In genomic region chrX:20703741-20704290, GRCm38 (mm10) we compare ENCODE assay signal across 8 mouse cellular contexts. TPM values are rescaled to one million over a fixed set of nuclear protein-coding genes. Genes with fewer than 3 reads are reported as not detected.
DNase-seq lines count a peak whose midpoint lies in the region; ATAC-seq lines count a peak whose summit lies in the region.

Usp11 (plus strand) TSS chrX:20703906.

- DNase-seq in gastrocnemius, postnatal 4 days (ENCODE audit: low spot score in 2 of 2): no peak
- no peak for DNase-seq in gastrocnemius, postnatal 14 days
- DNase-seq in adrenal gland, postnatal 4 days (ENCODE audit: low spot score in 2 of 2): peak in 1 of 2 experiments; percentile 6
- DNase-seq in forebrain, embryonic 10.5 days (ENCODE audit: extremely low spot score, low spot score): peak; percentile 69
- DNase-seq in hindbrain, embryonic 14.5 days (ENCODE audit: low spot score): peak; percentile 71
- peak; percentile 36 to 58 for DNase-seq in left cerebral cortex, postnatal 14 days (ENCODE audit: low spot score in 2 of 2)
- peak; percentile 93 for DNase-seq in midbrain, embryonic 11.5 days (ENCODE audit: low spot score, missing footprints)

- intact Hi-C loops in gastrocnemius, postnatal 14 days (cut with DNase I; ENCODE audit: low total_unique reads): no loop called here
- intact Hi-C loops in left cerebral cortex, postnatal 14 days (cut with DNase I): no loop called here

- no peaks in the 10 kb centered on the region for H3K27me3 ChIP-seq in forebrain, embryonic 10.5 days (ENCODE audit: poor library complexity, severe bottlenecking)
- no peaks in the 10 kb centered on the region for H3K27me3 ChIP-seq in hindbrain, embryonic 14.5 days (ENCODE audit: control insufficient read depth, insufficient read depth, low read length)
- H3K27me3 ChIP-seq in midbrain, embryonic 11.5 days (ENCODE audit: control insufficient read depth, insufficient read depth, low read length): no peaks in the 10 kb centered on the region
- no peaks in the 10 kb centered on the region for H3K27me3 ChIP-seq in stomach, embryonic 15.5 days (replicated peaks)

- H3K9me3 ChIP-seq in forebrain, embryonic 10.5 days: no peaks in the 10 kb centered on the region
- no peaks in the 10 kb centered on the region for H3K9me3 ChIP-seq in hindbrain, embryonic 14.5 days (ENCODE audit: control insufficient read depth, low read length)
- no peaks in the 10 kb centered on the region for H3K9me3 ChIP-seq in midbrain, embryonic 11.5 days (ENCODE audit: control insufficient read depth, low read length)
- no peaks in the 10 kb centered on the region for H3K9me3 ChIP-seq in stomach, embryonic 15.5 days

- peaks cover 15% of the 10 kb centered on the region for H3K36me3 ChIP-seq in forebrain, embryonic 10.5 days (replicated peaks)
- H3K36me3 ChIP-seq in hindbrain, embryonic 14.5 days (replicated peaks; ENCODE audit: control insufficient read depth, insufficient read depth): peaks cover 7% of the 10 kb centered on the region
- no peaks in the 10 kb centered on the region; the same call in 1 of the 2 replicates for H3K36me3 ChIP-seq in midbrain, embryonic 11.5 days (ENCODE audit: control insufficient read depth, insufficient read depth, low read length)
- H3K36me3 ChIP-seq in stomach, embryonic 15.5 days: no peaks in the 10 kb centered on the region

- peak within 1 kb of the TSS; percentile 87 for H3K27ac ChIP-seq in forebrain, embryonic 10.5 days
- peak within 1 kb of the TSS; percentile 89 for H3K27ac ChIP-seq in hindbrain, embryonic 14.5 days
- H3K27ac ChIP-seq in midbrain, embryonic 11.5 days (ENCODE audit: low read depth, low read length): peak within 1 kb of the TSS; percentile 86
- peak within 1 kb of the TSS; percentile 93 for H3K27ac ChIP-seq in stomach, embryonic 15.5 days

- peak within 1 kb of the TSS; percentile 55 for H3K4me2 ChIP-seq in hindbrain, embryonic 14.5 days (replicated peaks)
- peak within 1 kb of the TSS; percentile 42 for H3K4me2 ChIP-seq in midbrain, embryonic 11.5 days
- peak within 1 kb of the TSS; percentile 48 for H3K4me2 ChIP-seq in stomach, embryonic 15.5 days

- 17% methylated on average over 32 of the region's 32 CpGs for WGBS in forebrain, embryonic 10.5 days
- WGBS in hindbrain, embryonic 14.5 days: 20% methylated on average over 32 of the region's 32 CpGs
- 16% methylated on average over 32 of the region's 32 CpGs for WGBS in midbrain, embryonic 11.5 days
- 14% methylated on average over 32 of the region's 32 CpGs for WGBS in stomach, embryonic 15.5 days

- peak within 1 kb of the TSS; percentile 63 for H3K4me3 ChIP-seq in forebrain, embryonic 10.5 days
- peak within 1 kb of the TSS; percentile 61 for H3K4me3 ChIP-seq in hindbrain, embryonic 14.5 days (replicated peaks; ENCODE audit: low read length)
- H3K4me3 ChIP-seq in midbrain, embryonic 11.5 days (ENCODE audit: low read depth, low read length): peak within 1 kb of the TSS; percentile 60
- H3K4me3 ChIP-seq in stomach, embryonic 15.5 days (replicated peaks): peak within 1 kb of the TSS; percentile 54

- H3K9ac ChIP-seq in hindbrain, embryonic 14.5 days: peak within 1 kb of the TSS; percentile 74
- peak within 1 kb of the TSS; percentile 73 for H3K9ac ChIP-seq in midbrain, embryonic 11.5 days (ENCODE audit: low read length)
- H3K9ac ChIP-seq in stomach, embryonic 15.5 days: peak within 1 kb of the TSS; percentile 22; the same call in 1 of the 2 replicates

- no peaks in the 10 kb centered on the region for H3K4me1 ChIP-seq in forebrain, embryonic 10.5 days
- H3K4me1 ChIP-seq in hindbrain, embryonic 14.5 days (replicated peaks; ENCODE audit: control insufficient read depth, insufficient read depth, low read length): no peaks in the 10 kb centered on the region
- H3K4me1 ChIP-seq in midbrain, embryonic 11.5 days (ENCODE audit: control insufficient read depth, insufficient read depth, low read length): no peaks in the 10 kb centered on the region
- no peaks in the 10 kb centered on the region for H3K4me1 ChIP-seq in stomach, embryonic 15.5 days

- peak; percentile 84 for ATAC-seq in hindbrain, embryonic 14.5 days (ENCODE audit: low FRiP score)
- peak; percentile 77 for ATAC-seq in midbrain, embryonic 11.5 days (ENCODE audit: low FRiP score)
- ATAC-seq in stomach, embryonic 15.5 days (ENCODE audit: insufficient read depth, low FRiP score, low read depth): peak; percentile 12; the same call in 1 of the 2 replicates

RNA-seq across cellular contexts. Expression of gene Usp11, which starts in this region (rescaled TPM):
- 10 to 100 TPM; 19.6 to 23.3 TPM for total RNA-seq in gastrocnemius, postnatal 4 days (2021)
- 1 to 10 TPM; 3.1 to 3.4 TPM for total RNA-seq in gastrocnemius, postnatal 14 days (2021)
- total RNA-seq in adrenal gland, postnatal 4 days (2021): 10 to 100 TPM; 49.7 to 53.2 TPM
- polyA plus RNA-seq in forebrain, embryonic 10.5 days (2016; fragmentation: Nextera tagmentation; extraction: Ambion mirVana): 51.7 and 54.1 TPM in 2 replicates
- polyA plus RNA-seq in hindbrain, embryonic 14.5 days (2014; fragmentation: Nextera tagmentation; extraction: Ambion mirVana): 81.4 and 91.6 TPM in 2 replicates
- 10 to 100 TPM; 90.5 to 91.9 TPM for total RNA-seq in left cerebral cortex, postnatal 14 days (2021)
- 78.4 and 80.5 TPM in 2 replicates for polyA plus RNA-seq in midbrain, embryonic 11.5 days (2014; fragmentation: Nextera tagmentation; extraction: Ambion mirVana)
- polyA plus RNA-seq in stomach, embryonic 15.5 days (2015; fragmentation: Nextera tagmentation; extraction: Ambion mirVana): 27.6 and 29.4 TPM in 2 replicates

Comparison
In these comparisons a context has a peak if more than half of its experiments do, and no peak if none do; other contexts are left out.
1. RNA of gene Usp11 (total RNA-seq): 90.5 to 91.9 TPM in left cerebral cortex, postnatal 14 days, 49.7 to 53.2 TPM in adrenal gland, postnatal 4 days and 19.6 to 23.3 TPM in gastrocnemius, postnatal 4 days; 3.1 to 3.4 TPM in gastrocnemius, postnatal 14 days; every median in the first group is over 4 times any median in the second.
2. DNase-seq: peak in forebrain, embryonic 10.5 days (single experiment), hindbrain, embryonic 14.5 days (single experiment), left cerebral cortex, postnatal 14 days (2 of 2) and midbrain, embryonic 11.5 days (single experiment); none in gastrocnemius, postnatal 4 days (0 of 2) and gastrocnemius, postnatal 14 days (single experiment).
3. ATAC-seq: peak in every context shown above with its lines; median percentile 84 in hindbrain, embryonic 14.5 days; 77 in midbrain, embryonic 11.5 days; 12 in stomach, embryonic 15.5 days.
4. H3K9ac ChIP-seq: peak in every context shown above with its lines; median percentile 74 in hindbrain, embryonic 14.5 days; 73 in midbrain, embryonic 11.5 days; 22 in stomach, embryonic 15.5 days.
5. Peak in every context shown above with its lines, with median percentiles within 50 percentile points of each other: H3K27ac ChIP-seq, H3K4me3 ChIP-seq and H3K4me2 ChIP-seq.